Mouse (Mus musculus) cortical plate, adult 2 months (tissue): ENCODE measurements around the gene Syt16.

Experiments used
- CTCF ChIP-seq: fragments of 200-500 bp; IDR thresholded peaks from 2 replicates; pipeline ENCODE4 v1.5.1; 2011; ENCODE audit warnings: mild to moderate bottlenecking, control low read depth, low read length; ENCODE audit not compliant: insufficient read depth; ENCODE audit errors: extremely low read depth
- POLR2A ChIP-seq: fragments of 200-500 bp; IDR thresholded peaks from 2 replicates; pipeline ENCODE4 v1.6.1; 2011; ENCODE audit warnings: mild to moderate bottlenecking, low read length, control low read depth; ENCODE audit not compliant: insufficient read depth; ENCODE audit errors: extremely low read depth

- TF ChIP-seq POLR2A (no peak), CTCF (no peak)
Measured at GRCm38 (mm10) chr12:74296374-74296773, 298.9 kb downstream of the Syt16 start.
